Mouse (Mus musculus): ENCODE measurements around the gene Angptl8.

DNA sequence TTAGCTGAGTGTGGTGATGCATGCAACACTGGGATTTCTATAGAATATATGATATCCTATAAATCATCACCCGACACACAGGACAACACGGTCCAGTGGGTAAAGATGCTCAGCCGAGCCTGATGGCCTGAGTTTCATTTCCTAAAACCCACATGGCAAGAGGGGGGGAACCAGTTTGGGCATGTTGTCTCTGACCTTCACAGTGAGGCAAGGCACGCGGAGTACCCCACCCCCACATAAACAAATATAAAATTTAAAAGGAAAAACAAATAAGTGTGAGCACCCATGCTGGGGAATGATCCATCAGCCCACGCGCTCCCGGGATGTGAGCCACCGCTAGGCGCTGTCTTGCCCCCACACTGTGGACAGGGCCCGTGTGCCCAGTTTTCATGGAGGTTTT is 28.3 kb upstream of the Angptl8 start:
- TF ChIP-seq CTCF (IDR thresholded peaks at IDR 0.05; ENCODE audit: borderline replicate concordance, insufficient read depth, low read depth, low read length) (no peak), POLR2A (IDR thresholded peaks at IDR 0.05; ENCODE audit: borderline replicate concordance, insufficient read depth, low read length) (no peak)

All from cerebellum, adult 2 months (tissue).